Mouse (Mus musculus): Measurements from ENCODE around the gene Foxb1.

Foxb1 gene

DNA sequence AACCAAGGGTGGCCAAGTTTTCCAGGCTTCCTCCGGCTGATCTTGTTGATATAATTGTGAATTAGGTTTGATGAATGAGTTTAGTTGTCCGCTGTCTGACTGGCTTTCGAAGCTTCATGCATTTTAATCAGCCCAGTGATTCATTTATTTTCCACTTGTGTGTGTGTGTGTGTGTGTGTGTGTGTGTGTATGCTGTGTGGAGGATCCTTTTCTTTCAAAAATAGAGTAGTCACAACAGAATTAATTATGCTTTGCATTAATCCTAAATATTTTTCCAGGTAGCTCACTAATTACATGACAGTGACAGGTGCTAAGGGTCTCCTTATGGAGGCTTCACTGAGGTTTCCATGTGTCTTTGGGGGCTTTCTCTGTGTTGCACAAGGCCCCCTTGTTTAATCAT is 4.3 kb downstream of the Foxb1 start:
- DNase-seq, result no peak

DNA sequence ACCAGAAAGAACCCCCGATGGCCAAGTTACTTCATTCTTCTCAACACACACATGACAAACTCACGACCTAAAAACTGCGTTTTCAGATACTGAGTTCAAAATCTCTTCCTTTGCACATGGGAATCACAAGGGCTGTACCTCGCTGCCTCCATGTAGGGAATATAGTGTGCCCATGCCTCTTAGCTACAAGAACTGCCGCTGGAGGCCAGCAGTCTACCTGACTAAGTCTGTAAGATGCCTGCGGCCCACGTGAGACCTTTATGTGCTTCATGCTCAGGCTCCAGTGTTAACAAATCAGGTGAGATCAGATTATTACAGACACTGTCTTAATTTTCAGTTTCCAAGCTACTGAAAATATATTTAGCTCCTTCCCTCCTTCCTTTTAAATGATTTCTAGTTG is 4.7 kb downstream of the Foxb1 start:
- DNase-seq, result no peak

DNA sequence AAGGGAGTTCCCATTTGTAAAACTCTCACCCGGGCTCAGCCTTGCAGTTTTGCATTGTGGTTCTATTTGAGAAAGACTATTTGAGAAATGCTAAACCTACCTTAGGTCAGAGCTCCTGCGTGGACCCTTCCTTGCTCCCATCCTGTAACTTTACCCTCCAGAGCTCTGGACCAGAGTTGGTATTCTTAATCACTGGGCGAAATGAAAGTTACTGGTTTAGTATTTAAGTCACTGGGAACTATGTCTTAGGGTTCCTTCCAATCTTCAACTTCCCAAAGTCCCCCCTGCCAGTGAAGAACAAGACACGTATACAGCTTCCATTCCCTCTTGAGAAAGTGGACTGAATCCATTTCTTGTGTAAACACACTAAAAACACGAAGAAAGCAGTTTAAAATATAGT is 5.6 kb downstream of the Foxb1 start:
- DNase-seq, result no peak

DNA sequence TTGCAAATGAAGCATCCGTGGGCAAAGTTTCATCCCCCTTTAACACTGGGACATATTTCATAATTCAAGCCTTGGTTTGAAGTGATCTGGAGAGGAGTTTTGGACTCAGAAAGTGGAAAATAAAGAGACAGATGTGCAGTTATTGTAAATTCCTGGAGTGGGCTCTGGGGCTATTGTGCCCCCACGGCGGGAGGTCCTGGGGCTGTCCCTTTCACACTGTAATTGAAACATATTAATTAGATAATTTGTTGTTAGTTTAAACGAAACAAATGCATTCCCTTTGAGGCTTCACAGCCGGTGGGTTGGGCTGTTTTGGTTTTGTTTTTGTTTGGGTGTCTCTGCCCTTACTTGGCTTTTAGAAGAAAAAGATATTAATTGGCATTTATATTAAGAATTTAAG is 6.0 kb downstream of the Foxb1 start:
- DNase-seq, result no peak

DNA sequence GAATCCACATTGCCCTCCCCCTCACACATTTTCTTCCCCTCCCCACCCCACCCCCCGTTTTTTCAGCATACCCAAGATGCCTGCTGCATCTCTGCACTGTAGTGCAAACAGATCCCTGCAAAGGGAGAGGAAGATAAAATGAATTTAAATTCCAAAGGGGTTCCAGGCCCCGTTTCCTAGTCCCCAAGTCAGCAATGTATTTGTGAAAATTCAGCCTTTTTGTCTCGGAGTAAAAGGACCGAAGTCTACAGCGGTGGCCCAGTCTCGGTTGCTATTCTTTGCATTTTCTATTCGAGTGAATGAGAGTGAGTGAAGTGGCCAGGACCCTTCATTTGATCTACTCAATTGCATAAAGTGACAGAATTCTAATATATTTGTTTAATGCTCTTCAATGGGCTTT is 6.4 kb downstream of the Foxb1 start:
- no peak for DNase-seq

DNA sequence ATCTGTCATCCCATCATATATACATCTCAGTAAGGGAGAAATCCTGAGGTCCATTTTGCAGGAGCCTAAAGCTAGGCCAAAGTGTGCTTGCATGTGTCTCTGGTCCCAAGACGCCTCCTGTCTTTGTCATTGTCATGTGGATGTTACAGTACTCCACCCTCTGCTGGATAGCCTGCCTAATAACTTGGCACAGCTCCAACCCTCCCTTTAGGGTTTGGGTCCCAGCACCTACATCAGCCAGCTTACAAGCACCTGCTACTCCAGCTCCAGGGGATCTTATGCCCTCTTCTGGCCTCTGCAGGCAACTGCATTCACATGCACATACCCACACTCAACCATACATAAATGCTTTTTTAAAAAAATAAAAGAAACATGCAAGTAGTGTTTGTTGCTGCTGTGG is 12.8 kb downstream of the Foxb1 start:
- no peak for DNase-seq

DNA sequence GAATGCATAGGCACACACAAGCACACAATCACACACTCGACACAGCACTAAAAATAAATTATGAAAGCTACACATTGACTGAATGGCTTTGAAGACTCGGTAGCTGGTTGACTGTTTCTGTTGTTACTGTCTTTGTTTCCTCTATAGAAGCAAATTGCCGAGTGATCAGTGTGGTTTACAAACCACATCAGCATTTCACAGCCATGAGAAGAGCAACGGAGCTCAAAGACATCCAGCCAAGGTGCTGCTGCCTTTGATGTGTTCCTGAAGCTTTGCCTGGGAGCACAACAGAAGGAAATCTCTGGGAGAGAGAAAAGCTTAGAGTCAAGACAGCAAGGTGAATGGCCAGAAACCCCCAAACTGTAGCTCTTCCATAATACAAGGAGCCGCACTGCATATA is 32.0 kb downstream of the Foxb1 start:
- no peak for DNase-seq

DNA sequence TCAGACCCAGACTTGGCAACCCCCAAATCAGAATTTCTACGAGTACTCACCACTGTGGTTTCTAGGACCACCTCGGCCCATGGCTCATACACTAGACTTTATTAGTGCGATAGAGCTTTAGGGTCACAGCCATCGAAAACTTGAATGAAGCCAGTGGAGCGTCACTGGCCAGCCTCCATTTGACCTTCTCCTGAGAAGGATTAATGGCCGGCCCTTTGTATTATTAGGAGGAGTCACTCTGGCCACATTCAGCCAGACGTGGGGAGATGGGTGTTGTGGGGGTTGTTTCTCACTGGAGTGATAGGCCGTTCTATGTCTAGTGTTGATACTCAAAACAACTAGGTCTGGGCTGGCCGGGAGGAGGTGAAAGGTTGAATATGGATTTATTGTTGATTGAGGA is 42.3 kb downstream of the Foxb1 start:
- DNase-seq, result no peak

DNA sequence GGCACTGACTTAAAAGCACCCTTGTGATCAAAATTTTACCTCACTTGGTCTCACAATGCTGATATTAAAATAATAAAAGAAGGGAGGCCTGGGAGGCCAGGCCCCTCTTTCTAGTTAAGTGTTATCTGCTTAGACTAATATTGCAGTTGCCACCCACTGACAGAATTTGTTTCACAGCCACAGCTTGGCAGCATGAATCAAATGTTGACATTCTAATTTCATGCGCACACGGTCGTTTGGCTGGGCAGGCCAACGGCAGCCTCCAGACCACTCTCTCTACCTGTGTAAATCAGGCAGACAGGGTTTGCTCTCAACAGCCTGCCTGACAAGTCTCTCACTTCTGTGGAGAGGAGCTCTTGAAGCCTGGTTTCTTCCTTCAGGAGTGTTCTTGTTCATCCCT is 44.4 kb downstream of the Foxb1 start:
- no peak for DNase-seq

DNA sequence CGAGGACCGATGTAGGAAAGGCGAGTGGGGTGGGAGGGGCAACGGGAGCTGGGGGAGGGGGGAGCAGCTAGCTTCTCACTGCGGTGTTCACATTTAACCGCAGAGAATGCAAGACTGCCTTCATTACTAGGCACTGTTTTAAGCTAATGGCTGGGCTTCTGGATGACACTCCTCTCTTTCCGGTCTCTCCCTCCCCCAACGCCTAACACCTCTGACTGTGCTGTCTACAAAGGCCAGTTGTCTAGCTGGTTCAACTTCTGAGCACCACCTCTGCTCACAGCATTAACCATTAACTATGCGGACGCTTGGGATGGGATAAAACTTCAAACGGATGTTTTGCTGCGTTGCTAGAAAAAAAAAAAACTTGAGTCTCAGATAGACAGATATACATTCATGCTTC is 45.3 kb downstream of the Foxb1 start:
- no peak for DNase-seq

DNA sequence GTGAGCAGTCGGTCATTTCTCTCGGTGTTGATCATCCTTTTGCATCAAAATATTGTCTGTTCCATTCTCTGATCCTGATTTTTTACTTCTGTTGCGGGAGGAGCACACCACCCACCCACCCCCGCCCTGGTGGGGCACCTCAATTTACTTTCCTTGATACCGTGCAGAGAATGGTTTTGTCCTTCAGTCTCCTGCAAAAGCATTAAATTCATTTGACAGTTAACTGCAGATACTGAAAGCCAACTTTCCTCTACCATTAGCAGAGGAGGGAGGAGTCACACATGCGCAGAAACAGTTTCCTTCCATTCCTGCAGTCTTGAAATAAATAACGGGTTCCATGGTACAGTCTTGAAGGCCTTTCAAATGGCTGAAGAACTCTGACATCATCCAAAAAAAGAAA is 46.4 kb downstream of the Foxb1 start:
- no peak for DNase-seq

DNA sequence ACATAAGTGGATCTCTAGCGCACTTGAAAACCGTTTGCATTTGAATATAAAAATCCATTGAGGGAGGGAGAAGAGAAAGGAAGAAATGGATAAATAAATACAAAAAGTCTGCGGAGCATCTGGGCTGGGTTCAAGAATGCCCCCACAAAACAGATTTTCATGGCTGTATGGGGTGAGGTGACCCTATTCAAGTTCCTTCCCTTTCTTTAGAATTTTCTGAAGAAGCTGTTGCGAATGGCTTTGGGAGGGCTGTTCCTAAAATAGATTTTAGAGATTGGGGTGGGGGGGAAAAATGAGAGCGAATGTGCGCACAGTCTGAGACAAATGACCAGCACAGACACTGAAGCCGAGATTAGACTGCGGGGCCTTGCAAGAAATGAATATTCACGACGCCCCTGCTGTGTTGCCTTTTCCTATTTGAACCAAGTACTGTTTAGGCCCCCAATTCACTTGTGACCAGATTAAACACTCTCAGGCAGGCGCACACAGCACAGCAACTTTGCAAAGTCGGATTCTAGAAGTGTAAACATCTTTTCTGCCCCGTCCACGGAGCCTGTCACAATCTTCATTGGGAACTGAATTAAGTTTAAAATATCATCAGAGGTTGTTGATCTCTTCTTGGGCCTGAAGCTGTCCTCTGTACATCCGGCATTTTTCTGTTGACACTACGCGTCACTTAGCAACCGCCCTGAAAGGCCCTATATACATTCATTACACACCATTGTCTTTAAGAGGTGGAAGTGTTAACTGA is 47.0 kb downstream of the Foxb1 start:
- no peak for DNase-seq

DNA sequence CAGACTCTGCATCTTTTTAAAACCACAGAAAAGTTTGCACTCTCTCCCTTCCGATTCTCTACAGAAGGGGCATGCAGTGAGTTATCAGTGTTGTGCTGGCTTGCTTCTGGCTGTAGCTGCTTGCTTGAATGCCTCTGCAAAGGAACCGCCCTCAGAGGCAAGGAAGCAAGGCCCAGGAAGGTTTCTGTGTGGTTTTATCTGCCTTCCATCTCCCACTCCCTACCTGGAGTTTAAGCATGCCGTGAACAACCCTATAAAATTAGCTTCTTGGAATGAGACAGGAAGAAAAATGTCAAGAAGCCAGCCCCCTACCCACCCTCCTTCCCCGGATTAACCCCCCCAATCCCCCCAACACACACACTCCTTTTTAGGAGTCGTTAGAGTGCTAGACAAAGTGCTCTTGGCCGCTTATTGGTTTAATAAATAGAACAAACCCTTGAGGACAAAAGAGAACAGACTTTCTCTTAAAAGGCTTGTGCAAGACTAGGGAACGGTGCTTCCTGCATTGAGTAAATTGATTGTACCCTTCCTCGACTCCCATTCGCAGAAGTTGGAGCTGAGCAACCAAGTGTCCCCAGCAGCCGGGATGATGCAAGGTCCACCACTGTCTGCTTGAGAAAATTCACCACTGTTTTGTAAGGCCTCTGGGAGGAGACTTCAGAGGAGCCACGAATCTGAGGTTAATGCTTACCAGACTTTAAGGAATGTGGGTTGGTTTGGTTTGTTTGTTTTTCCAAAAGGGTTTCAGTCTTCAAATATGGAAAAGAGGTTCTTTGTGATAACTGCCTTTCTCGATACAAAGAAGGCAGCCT is 47.8 kb downstream of the Foxb1 start:
- no peak for DNase-seq

All from cerebellum, adult 11-12 months (tissue).